Mouse (Mus musculus): Measurements from ENCODE around the gene Scrt2. TPM values are rescaled to one million over a fixed set of nuclear protein-coding genes. Genes with fewer than 3 reads are reported as not detected.

Scrt2 gene
- not detected in 2 replicates for total RNA-seq (2014; fragmentation: Nextera tagmentation)
- 0.05 TPM in 1 of 2 replicates, not detected in the other for total RNA-seq (2017)
- not detected in 2 replicates for polyA plus RNA-seq (2012)

DNA sequence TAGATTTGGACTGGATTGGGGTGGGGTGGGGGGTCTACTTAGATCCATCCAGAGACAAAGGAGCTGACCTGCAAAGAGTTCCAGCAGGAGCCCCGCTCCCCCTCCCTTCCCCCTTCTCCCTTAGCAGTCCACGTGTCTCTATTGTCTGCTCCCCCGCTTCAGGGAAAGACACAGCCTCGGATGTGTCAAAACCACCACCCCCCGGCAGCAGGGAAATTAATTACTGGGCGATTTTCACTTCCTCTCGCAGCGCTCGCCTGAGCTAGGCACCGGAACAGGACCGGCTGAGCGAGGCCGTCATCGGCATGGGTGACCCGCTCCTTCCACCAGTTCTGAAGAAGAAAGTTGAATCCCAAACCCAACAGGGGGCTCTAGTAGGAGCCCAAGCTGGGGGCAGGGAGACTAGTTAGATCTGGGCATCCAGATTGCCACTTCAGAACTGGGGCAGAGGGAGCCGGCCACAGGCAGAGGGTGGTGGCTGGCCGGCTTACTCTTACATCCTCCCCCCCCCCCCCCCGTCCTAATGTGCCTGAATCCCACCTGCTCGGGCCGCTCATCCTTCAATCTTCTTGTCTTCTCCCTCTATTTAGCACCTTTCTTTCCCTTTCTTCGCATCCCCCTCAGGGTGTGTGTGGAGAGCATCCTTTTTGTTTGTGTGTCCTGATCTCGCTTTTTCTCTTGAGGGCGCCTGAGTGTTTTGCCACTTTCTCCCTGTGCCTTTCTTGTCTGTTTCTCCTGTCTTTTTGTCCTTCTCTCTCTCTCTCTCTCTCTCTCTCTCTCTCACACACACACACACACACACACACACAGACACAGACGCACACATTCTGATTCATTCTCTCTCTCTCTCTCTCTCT is at the start of gene Scrt2:
Scrt2 (plus strand) TSS at position 845 of the 857 bp plus-strand sequence.
- H3K9me3 ChIP-seq (replicated peaks), result no peaks in the 10 kb centered on the region
- ATAC-seq (ENCODE audit: extremely low read depth, insufficient number of reproducible peaks, low FRiP score, poor library complexity, severe bottlenecking) (no peak), DNase-seq (ENCODE audit: low spot score) (no peak)
- H3K36me3 ChIP-seq (replicated peaks), result no peaks in the 10 kb centered on the region
- TF ChIP-seq GATA1 (IDR thresholded peaks at IDR 0.05; ENCODE audit: borderline replicate concordance, low read length) (no peak), POLR2AphosphoS5 (IDR thresholded peaks at IDR 0.05; ENCODE audit: insufficient replicate concordance, low read depth, low read length) (no peak), GATA2 (IDR thresholded peaks at IDR 0.05; ENCODE audit: borderline replicate concordance, low read depth, low read length) (no peak), TAL1 (conservative IDR thresholded peaks at IDR 0.05; ENCODE audit: low read depth, low read length) (no peak), CTCF (IDR thresholded peaks at IDR 0.05; ENCODE audit: low read depth, low read length) (no peak)
- peaks cover 33% of the 10 kb centered on the region for H3K27me3 ChIP-seq (ENCODE audit: insufficient read depth, low read length)
- peaks cover 4% of the 10 kb centered on the region; the same call in 1 of the 2 replicates for H3K4me1 ChIP-seq (ENCODE audit: insufficient read depth, low read depth, low read length)
- no peak within 1 kb of the TSS; the same call in 1 of the 2 replicates for H3K4me3 ChIP-seq (ENCODE audit: low read depth, low read length)

GRCm38 (mm10) chr2:152040101-152040500 is 41.2 kb upstream of the Scrt2 start:
- TF ChIP-seq GATA1 (IDR thresholded peaks at IDR 0.05; ENCODE audit: borderline replicate concordance, low read length) (no peak), POLR2AphosphoS5 (IDR thresholded peaks at IDR 0.05; ENCODE audit: insufficient replicate concordance, low read depth, low read length) (no peak), TAL1 (conservative IDR thresholded peaks at IDR 0.05; ENCODE audit: low read depth, low read length) (no peak), CTCF (IDR thresholded peaks at IDR 0.05; ENCODE audit: low read depth, low read length) (no peak), GATA2 (IDR thresholded peaks at IDR 0.05; ENCODE audit: borderline replicate concordance, low read depth, low read length) (no peak)
- Histone ChIP-seq H3K4me1 (ENCODE audit: insufficient read depth, low read depth, low read length) (no peaks in the 10 kb centered on the region), H3K36me3 (replicated peaks) (no peaks in the 10 kb centered on the region), H3K9me3 (replicated peaks) (no peaks in the 10 kb centered on the region), H3K27me3 (ENCODE audit: insufficient read depth, low read length) (peaks cover 5% of the 10 kb centered on the region; the same call in 1 of the 2 replicates), H3K4me3 (ENCODE audit: low read depth, low read length) (no peak overlapping the region)
- DNase-seq (ENCODE audit: low spot score) (no peak), ATAC-seq (ENCODE audit: extremely low read depth, insufficient number of reproducible peaks, low FRiP score, poor library complexity, severe bottlenecking) (no peak)

GRCm38 (mm10) chr2:152047116-152048002 is 34.0 kb upstream of the Scrt2 start:
- TF ChIP-seq GATA1 (IDR thresholded peaks at IDR 0.05; ENCODE audit: borderline replicate concordance, low read length) (no peak), TAL1 (conservative IDR thresholded peaks at IDR 0.05; ENCODE audit: low read depth, low read length) (no peak), POLR2AphosphoS5 (IDR thresholded peaks at IDR 0.05; ENCODE audit: insufficient replicate concordance, low read depth, low read length) (no peak), GATA2 (IDR thresholded peaks at IDR 0.05; ENCODE audit: borderline replicate concordance, low read depth, low read length) (no peak), CTCF (IDR thresholded peaks at IDR 0.05; ENCODE audit: low read depth, low read length) (no peak)
- DNase-seq (ENCODE audit: low spot score) (no peak), ATAC-seq (ENCODE audit: extremely low read depth, insufficient number of reproducible peaks, low FRiP score, poor library complexity, severe bottlenecking) (no peak)
- Histone ChIP-seq H3K36me3 (replicated peaks) (no peaks in the 10 kb centered on the region), H3K9me3 (replicated peaks) (peaks cover 3% of the 10 kb centered on the region; the same call in 1 of the 2 replicates), H3K4me3 (ENCODE audit: low read depth, low read length) (no peak overlapping the region), H3K27me3 (ENCODE audit: insufficient read depth, low read length) (peaks cover 19% of the 10 kb centered on the region; the same call in 1 of the 2 replicates), H3K4me1 (ENCODE audit: insufficient read depth, low read depth, low read length) (no peaks in the 10 kb centered on the region)

GRCm38 (mm10) chr2:152048003-152048980 is 33.0 kb upstream of the Scrt2 start:
- TF ChIP-seq CTCF (IDR thresholded peaks at IDR 0.05; ENCODE audit: low read depth, low read length), result no peak
- no peak for TF ChIP-seq POLR2AphosphoS5 (IDR thresholded peaks at IDR 0.05; ENCODE audit: insufficient replicate concordance, low read depth, low read length)
- TF ChIP-seq GATA1 (IDR thresholded peaks at IDR 0.05; ENCODE audit: borderline replicate concordance, low read length), result no peak
- no peak for TF ChIP-seq GATA2 (IDR thresholded peaks at IDR 0.05; ENCODE audit: borderline replicate concordance, low read depth, low read length)
- TF ChIP-seq TAL1 (conservative IDR thresholded peaks at IDR 0.05; ENCODE audit: low read depth, low read length), result no peak
- Histone ChIP-seq H3K27me3 (ENCODE audit: insufficient read depth, low read length) (peaks cover 19% of the 10 kb centered on the region; the same call in 1 of the 2 replicates), H3K36me3 (replicated peaks) (no peaks in the 10 kb centered on the region), H3K4me1 (ENCODE audit: insufficient read depth, low read depth, low read length) (no peaks in the 10 kb centered on the region), H3K9me3 (replicated peaks) (peaks cover 3% of the 10 kb centered on the region; the same call in 1 of the 2 replicates), H3K4me3 (ENCODE audit: low read depth, low read length) (no peak overlapping the region; the same call in 1 of the 2 replicates)
- no peak for DNase-seq (ENCODE audit: low spot score)
- ATAC-seq (ENCODE audit: extremely low read depth, insufficient number of reproducible peaks, low FRiP score, poor library complexity, severe bottlenecking), result no peak

DNA sequence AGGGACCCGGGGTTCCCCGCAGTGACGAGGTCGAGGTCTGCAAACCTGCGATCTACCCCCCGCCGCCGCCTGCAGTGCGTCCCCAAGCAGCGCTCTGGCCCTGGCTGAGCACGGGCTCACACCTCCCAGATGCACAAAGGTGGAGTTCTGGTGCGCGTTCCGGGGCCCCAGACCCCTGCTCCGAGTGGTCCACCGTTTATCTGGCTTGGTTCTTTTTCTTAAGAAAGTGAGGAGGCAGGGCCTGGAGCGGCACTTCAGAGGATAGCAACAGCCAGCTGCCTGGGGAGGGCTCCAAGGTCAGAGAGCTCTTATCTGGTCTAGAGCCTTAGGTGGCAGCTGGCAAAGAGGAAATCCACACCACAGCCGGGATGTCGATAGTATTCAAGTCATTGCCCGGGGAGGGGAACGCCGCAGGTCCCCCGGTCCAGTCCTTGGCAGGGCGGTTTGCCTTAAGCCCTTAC is 32.3 kb upstream of the Scrt2 start:
- Histone ChIP-seq H3K27me3 (ENCODE audit: insufficient read depth, low read length) (peaks cover 19% of the 10 kb centered on the region; the same call in 1 of the 2 replicates), H3K9me3 (replicated peaks) (peaks cover 3% of the 10 kb centered on the region; the same call in 1 of the 2 replicates), H3K4me3 (ENCODE audit: low read depth, low read length) (no peak overlapping the region; the same call in 1 of the 2 replicates), H3K36me3 (replicated peaks) (no peaks in the 10 kb centered on the region), H3K4me1 (ENCODE audit: insufficient read depth, low read depth, low read length) (no peaks in the 10 kb centered on the region)
- ATAC-seq (ENCODE audit: extremely low read depth, insufficient number of reproducible peaks, low FRiP score, poor library complexity, severe bottlenecking) (no peak), DNase-seq (ENCODE audit: low spot score) (no peak)
- TF ChIP-seq GATA2 (IDR thresholded peaks at IDR 0.05; ENCODE audit: borderline replicate concordance, low read depth, low read length) (no peak), GATA1 (IDR thresholded peaks at IDR 0.05; ENCODE audit: borderline replicate concordance, low read length) (no peak)
